Mouse (Mus musculus) forebrain, postnatal 0 days (tissue): ENCODE measurements around the gene Pex10. TPM values are rescaled to one million over a fixed set of nuclear protein-coding genes. Genes with fewer than 3 reads are reported as not detected.

Experiments used
- ATAC-seq: fragments of 200-750 bp; cut with Nextera tagmentation; 2 replicates; pipeline ENCODE4 v1.8.0; 2017; ENCODE audit warnings: mild to moderate bottlenecking, moderate library complexity
- DNase-seq: peaks from one replicate; pipeline ENCODE4 v3.0.0-alpha.2; 2015
- H3K27ac ChIP-seq: fragments of 300-500 bp; sonication (generic); 2 replicates; pipeline ENCODE4 v1.5.1; 2014; ENCODE audit warnings: low read depth, mild to moderate bottlenecking, antibody characterized with exemption, low read length, moderate library complexity, mixed read lengths
- H3K27me3 ChIP-seq: fragments of 300-500 bp; sonication (generic); 2 replicates; pipeline ENCODE4 v1.6.1; 2014; ENCODE audit warnings: mild to moderate bottlenecking, low read length, mixed read lengths; ENCODE audit not compliant: insufficient read depth
- H3K36me3 ChIP-seq: fragments of 300-500 bp; sonication (generic); 2 replicates; pipeline ENCODE4 v1.6.1; 2014; ENCODE audit warnings: mild to moderate bottlenecking, moderate library complexity; ENCODE audit not compliant: insufficient read depth
- H3K4me1 ChIP-seq: fragments of 300-500 bp; sonication (generic); 2 replicates; pipeline ENCODE4 v1.6.1; 2014; ENCODE audit warnings: antibody characterized with exemption; ENCODE audit not compliant: insufficient read depth
- H3K4me2 ChIP-seq: fragments of 300-500 bp; sonication (generic); 2 replicates; pipeline ENCODE4 v1.6.1; 2014; ENCODE audit warnings: low read depth, mild to moderate bottlenecking, moderate library complexity
- H3K4me3 ChIP-seq: fragments of 300-500 bp; sonication (generic); 2 replicates; pipeline ENCODE4 v1.5.1; 2014; ENCODE audit warnings: low read depth, low read length, mixed read lengths
- H3K9ac ChIP-seq: fragments of 300-500 bp; sonication (generic); 2 replicates; pipeline ENCODE4 v1.6.1; 2014; ENCODE audit warnings: mild to moderate bottlenecking
- H3K9me3 ChIP-seq: fragments of 300-500 bp; sonication (generic); 2 replicates; pipeline ENCODE4 v1.6.1; 2016; ENCODE audit warnings: low read length
- CTCF ChIP-seq: sonication (generic); IDR thresholded peaks from 2 replicates; pipeline ENCODE4 v1.5.1; 2016; ENCODE audit warnings: antibody characterized with exemption, control low read depth, low read depth
- WGBS: fragments of 180-500 bp; shearing (Covaris S2); extraction: QIAGEN DNeasy Blood & Tissue Kit; methylation state at CpG from one replicate; pipeline ENCODE4 v1.1.7; 2014; 5-methylcytosine and 5-hydroxymethylcytosine counted together
- polyA plus RNA-seq: library from polyadenylated mRNA; unstranded; fragments of >200 nt; fragmentation: Nextera tagmentation; extraction: Ambion mirVana; gene quantifications from 2 replicates; pipeline ENCODE4 v1.2.1, GENCODE M21; 2015
- total RNA-seq: library from RNA; depleted of rRNA; stranded (reverse); fragments of >200 nt; gene quantifications from 2 replicates; pipeline ENCODE4 v1.2.3, GENCODE M21; 2014

The Pex10 gene
- total and polyA plus RNA-seq, 2 experiments from 2014 or later, result 14.0 to 16.9 TPM

- Histone ChIP-seq H3K27me3 (no peaks in the 10 kb centered on the region), H3K4me2 (no peak overlapping the region), H3K36me3 (no peaks in the 10 kb centered on the region), H3K27ac (no peak overlapping the region), H3K9ac (no peak overlapping the region), H3K4me1 (no peaks in the 10 kb centered on the region), H3K4me3 (no peak overlapping the region), H3K9me3 (no peaks in the 10 kb centered on the region)
- WGBS, result 92% methylated on average over 4 of the region's 4 CpGs
- DNase-seq, result no peak
- ATAC-seq, result no peak
- no peak for TF ChIP-seq CTCF
Observed at GRCm38 (mm10) chr4:155107886-155108285, 41.1 kb downstream of the Pex10 start.

GRCm38 (mm10) chr4:155109471-155109870, 42.7 kb downstream of the Pex10 start:
- TF ChIP-seq CTCF, result no peak
- WGBS, result 73% methylated on average over 5 of the region's 5 CpGs
- DNase-seq, result no peak
- no peak overlapping the region for H3K9ac ChIP-seq
- H3K27me3 ChIP-seq, result no peaks in the 10 kb centered on the region
- H3K9me3 ChIP-seq, result no peaks in the 10 kb centered on the region
- H3K36me3 ChIP-seq, result no peaks in the 10 kb centered on the region
- ATAC-seq, result no peak
- no peak overlapping the region for H3K4me2 ChIP-seq
- H3K4me3 ChIP-seq, result no peak overlapping the region
- no peak overlapping the region for H3K27ac ChIP-seq
- peaks cover 3% of the 10 kb centered on the region; the same call in 1 of the 2 replicates for H3K4me1 ChIP-seq

GRCm38 (mm10) chr4:155113766-155114410, 47.1 kb downstream of the Pex10 start:
- DNase-seq (peak; percentile 59), ATAC-seq (peak; percentile 65)
- 55% methylated on average over 8 of the region's 8 CpGs for WGBS
- Histone ChIP-seq H3K9ac (0 out of 2 replicates have a peak overlapping the region, but pooled peaks have one; percentile 18), H3K27me3 (no peaks in the 10 kb centered on the region), H3K27ac (peak overlapping the region; percentile 70), H3K36me3 (no peaks in the 10 kb centered on the region), H3K9me3 (no peaks in the 10 kb centered on the region), H3K4me3 (no peak overlapping the region), H3K4me2 (no peak overlapping the region), H3K4me1 (peaks cover 3% of the 10 kb centered on the region; the same call in 1 of the 2 replicates)
- no peak for TF ChIP-seq CTCF

- TF ChIP-seq CTCF, result no peak
- no peak for ATAC-seq
- 95% methylated on average over 4 of the region's 4 CpGs for WGBS
Observed at GRCm38 (mm10) chr4:155116607-155117006, 49.8 kb downstream of the Pex10 start.

DNA sequence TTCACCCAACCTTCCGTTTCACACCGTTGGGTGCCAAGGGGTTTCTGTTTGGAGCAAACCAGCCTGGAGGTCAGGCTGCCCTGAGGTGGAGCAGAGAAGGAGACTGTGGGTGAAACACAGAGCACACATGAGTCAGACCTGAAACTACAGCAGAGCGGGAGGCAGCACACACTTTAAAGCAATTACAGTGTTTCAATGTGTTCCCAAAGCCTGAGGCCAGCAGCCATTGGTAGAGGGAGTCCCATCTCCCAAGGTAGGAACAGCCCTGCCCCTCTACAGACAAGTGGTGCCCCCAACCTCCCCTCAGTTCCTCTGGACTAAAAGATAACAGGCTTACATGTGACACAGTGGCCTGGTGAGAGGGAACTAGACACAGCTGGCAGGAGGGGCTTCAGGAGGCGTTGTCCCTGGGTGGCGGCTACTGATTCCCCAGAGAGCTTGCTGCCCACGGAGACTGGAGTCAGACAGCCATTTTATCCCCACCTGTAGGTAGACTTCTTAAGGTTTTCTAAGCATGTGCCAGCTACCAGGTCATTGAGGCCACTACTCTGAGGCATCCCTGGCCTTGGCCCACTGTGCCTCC, 50.7 kb downstream of the Pex10 start:
- ATAC-seq, result no peak
- no peak for DNase-seq
- Histone ChIP-seq H3K9me3 (no peaks in the 10 kb centered on the region), H3K9ac (no peak overlapping the region), H3K4me3 (no peak overlapping the region), H3K4me1 (peaks cover 8% of the 10 kb centered on the region; the same call in 1 of the 2 replicates), H3K36me3 (no peaks in the 10 kb centered on the region), H3K27me3 (no peaks in the 10 kb centered on the region), H3K27ac (no peak overlapping the region), H3K4me2 (no peak overlapping the region)
- TF ChIP-seq CTCF, result no peak
- 80% methylated on average over 6 of the region's 6 CpGs for WGBS

More at GRCm38 (mm10) chr4:155116607-155117006, 49.8 kb downstream of the Pex10 start:
- no peaks in the 10 kb centered on the region for H3K27me3 ChIP-seq
- DNase-seq, result no peak
- H3K4me1 ChIP-seq, result peaks cover 3% of the 10 kb centered on the region; the same call in 1 of the 2 replicates
- no peaks in the 10 kb centered on the region for H3K36me3 ChIP-seq
- no peak overlapping the region for H3K4me3 ChIP-seq
- no peak overlapping the region for H3K4me2 ChIP-seq
- no peaks in the 10 kb centered on the region for H3K9me3 ChIP-seq
- H3K27ac ChIP-seq, result no peak overlapping the region
- H3K9ac ChIP-seq, result no peak overlapping the region

- DNase-seq (no peak), ATAC-seq (no peak)
- no peak for TF ChIP-seq CTCF
- H3K4me3 ChIP-seq, result no peak overlapping the region
- no peaks in the 10 kb centered on the region for H3K9me3 ChIP-seq
- 45% methylated on average over 10 of the region's 10 CpGs for WGBS
- no peak overlapping the region for H3K9ac ChIP-seq
- H3K27ac ChIP-seq, result no peak overlapping the region
- no peaks in the 10 kb centered on the region for H3K27me3 ChIP-seq
- H3K36me3 ChIP-seq, result no peaks in the 10 kb centered on the region
- peaks cover 13% of the 10 kb centered on the region for H3K4me1 ChIP-seq
- no peak overlapping the region for H3K4me2 ChIP-seq
Observed at GRCm38 (mm10) chr4:155118278-155118677, 51.5 kb downstream of the Pex10 start.

- Histone ChIP-seq H3K36me3 (no peaks in the 10 kb centered on the region), H3K4me1 (peaks cover 10% of the 10 kb centered on the region; the same call in 1 of the 2 replicates), H3K9ac (no peak overlapping the region), H3K27ac (no peak overlapping the region), H3K27me3 (no peaks in the 10 kb centered on the region), H3K4me3 (no peak overlapping the region), H3K4me2 (no peak overlapping the region), H3K9me3 (no peaks in the 10 kb centered on the region)
- ATAC-seq (no peak), DNase-seq (no peak)
- TF ChIP-seq CTCF, result no peak
- 89% methylated on average over 7 of the region's 7 CpGs for WGBS
Observed at GRCm38 (mm10) chr4:155120038-155120437, 53.2 kb downstream of the Pex10 start.
